Mouse (Mus musculus) bone marrow, adult 2 months (tissue): ENCODE measurements at regions not wholly inside any gene's neighbourhood (a gene's known extent, or its start where the extent isn't known, plus 50 kb on each side); places are given as distances from the start of the nearest gene placed in this dataset.

Experiments used
- H3K27ac ChIP-seq: fragments of 200-500 bp; 2 replicates; pipeline ENCODE4 v1.5.1; 2012; ENCODE audit warnings: low read depth, mild to moderate bottlenecking, control low read depth, inconsistent platforms, low read length; ENCODE audit not compliant: control insufficient read depth, poor library complexity, insufficient read depth
- H3K4me1 ChIP-seq: fragments of 200-500 bp; 2 replicates; pipeline ENCODE4 v1.6.1; 2011; ENCODE audit warnings: low read length; ENCODE audit not compliant: control insufficient read depth, insufficient read depth
- H3K4me3 ChIP-seq: fragments of 200-500 bp; replicated peaks from 2 replicates; pipeline ENCODE3; 2011; ENCODE audit warnings: mild to moderate bottlenecking, low read depth, low read length, control low read depth; ENCODE audit not compliant: control insufficient read depth
- CTCF ChIP-seq: fragments of 200-500 bp; IDR thresholded peaks from 2 replicates; pipeline ENCODE4 v1.5.1; 2011; ENCODE audit warnings: low read length, control low read depth; ENCODE audit not compliant: control insufficient read depth, insufficient read depth
- POLR2A ChIP-seq: fragments of 200-500 bp; IDR thresholded peaks from 2 replicates; pipeline ENCODE4 v1.6.1; 2011; ENCODE audit warnings: low read depth, mild to moderate bottlenecking, control low read depth, low read length, borderline replicate concordance; ENCODE audit not compliant: control insufficient read depth
- WGBS: fragments of 180-500 bp; shearing (Covaris S2); methylation state at CpG from one replicate; pipeline ENCODE4 v1.1.7; 2018; 5-methylcytosine and 5-hydroxymethylcytosine counted together

DNA sequence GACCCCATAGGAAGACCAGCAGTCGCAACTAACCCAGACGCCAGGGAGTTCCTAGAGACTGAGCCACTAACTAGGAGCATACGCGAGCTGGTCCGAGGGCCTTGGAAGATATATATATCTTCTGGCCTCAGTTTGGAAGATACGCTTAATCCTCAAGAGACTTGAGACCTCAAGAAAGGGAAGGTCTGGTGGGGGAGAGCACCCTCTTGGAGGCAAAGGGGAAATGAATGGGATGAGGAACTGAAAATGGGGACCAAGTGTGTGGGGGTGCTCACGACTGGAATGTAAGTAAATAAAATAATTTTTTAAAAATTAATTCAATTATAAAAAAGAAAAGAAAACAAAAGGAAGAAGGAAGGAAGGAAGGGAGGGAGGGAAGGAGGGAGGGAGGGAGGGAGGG is 403.9 kb downstream of the Wdr11 start:
- H3K4me3 ChIP-seq: no peak overlapping the region
- WGBS: 72% methylated on average over 7 of the region's 7 CpGs
- H3K27ac ChIP-seq: no peak overlapping the region
- H3K4me1 ChIP-seq: no peaks in the 10 kb centered on the region
- TF ChIP-seq POLR2A (no peak), CTCF (no peak)

DNA sequence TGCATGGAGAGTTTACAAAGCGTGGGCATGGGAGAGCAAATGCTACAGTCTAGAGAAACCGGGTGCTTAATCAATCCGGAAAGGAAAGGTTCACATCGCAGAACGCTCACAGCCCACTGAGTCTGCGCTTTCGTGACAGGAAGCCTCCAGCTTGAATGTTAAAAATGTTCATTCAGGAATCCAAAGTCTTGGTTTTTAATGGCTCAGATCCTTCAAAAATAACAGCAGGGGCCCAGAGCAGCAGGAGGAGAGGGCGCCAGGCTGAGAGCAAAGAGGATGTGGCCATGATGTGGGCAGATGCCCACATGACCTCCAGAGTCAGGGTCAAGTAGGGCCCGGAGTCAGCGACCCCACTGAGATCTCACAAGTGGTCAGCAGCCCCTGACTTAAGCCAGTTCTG is 409.4 kb downstream of the Wdr11 start:
- TF ChIP-seq CTCF: no peak
- TF ChIP-seq POLR2A: no peak
- WGBS: 69% methylated on average over 10 of the region's 10 CpGs
- H3K4me1 ChIP-seq: no peaks in the 10 kb centered on the region

DNA sequence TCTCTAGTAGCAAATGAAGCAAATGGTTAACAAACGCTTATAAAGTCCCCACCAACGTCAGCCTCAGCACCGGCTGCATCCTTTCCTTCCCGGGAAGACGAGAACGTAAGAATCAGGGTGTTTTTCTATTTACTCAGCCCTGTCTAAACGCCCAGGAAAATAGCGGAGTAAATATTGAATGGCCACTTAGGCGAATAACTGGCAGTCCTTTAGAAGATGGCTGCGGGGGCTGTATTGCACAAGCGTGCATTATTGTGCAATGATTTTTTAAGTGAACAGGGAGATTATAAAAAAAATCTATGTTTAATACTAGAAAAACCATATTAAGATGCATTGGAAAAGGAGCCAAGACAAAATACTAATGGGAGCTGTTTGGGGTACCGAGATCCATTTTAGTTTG is 410.3 kb downstream of the Wdr11 start:
- H3K27ac ChIP-seq: no peak overlapping the region
- TF ChIP-seq CTCF (no peak), POLR2A (no peak)
- WGBS: 80% methylated on average over 12 of the region's 12 CpGs
- H3K4me3 ChIP-seq: no peak overlapping the region
- no peaks in the 10 kb centered on the region for H3K4me1 ChIP-seq

More for the DNA sequence above, 409.4 kb downstream of the Wdr11 start:
- Histone ChIP-seq H3K27ac (no peak overlapping the region), H3K4me3 (no peak overlapping the region)

DNA sequence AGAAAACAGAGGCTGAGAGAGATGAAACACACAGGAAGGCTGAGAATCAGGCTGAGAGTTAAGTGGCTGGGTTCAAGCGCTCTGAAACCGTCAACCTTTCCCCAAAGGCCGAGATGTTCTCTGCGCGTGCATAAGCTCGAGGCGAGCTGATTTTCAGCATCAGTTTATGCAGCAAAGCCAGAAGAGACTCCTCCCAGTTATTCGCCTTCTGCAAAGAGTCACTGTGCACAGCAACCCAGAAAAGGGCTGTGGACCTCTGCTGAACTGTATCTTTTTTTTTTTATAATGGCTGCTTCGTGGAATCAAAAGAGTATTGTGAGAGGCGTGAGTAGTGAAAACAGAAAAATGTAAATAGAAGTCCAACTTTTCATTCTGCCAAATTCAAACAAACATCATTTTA is 413.7 kb downstream of the Wdr11 start:
- TF ChIP-seq CTCF (no peak), POLR2A (no peak)
- H3K4me1 ChIP-seq: no peaks in the 10 kb centered on the region
- 76% methylated on average over 10 of the region's 10 CpGs for WGBS
- H3K27ac ChIP-seq: no peak overlapping the region
- H3K4me3 ChIP-seq: no peak overlapping the region

DNA sequence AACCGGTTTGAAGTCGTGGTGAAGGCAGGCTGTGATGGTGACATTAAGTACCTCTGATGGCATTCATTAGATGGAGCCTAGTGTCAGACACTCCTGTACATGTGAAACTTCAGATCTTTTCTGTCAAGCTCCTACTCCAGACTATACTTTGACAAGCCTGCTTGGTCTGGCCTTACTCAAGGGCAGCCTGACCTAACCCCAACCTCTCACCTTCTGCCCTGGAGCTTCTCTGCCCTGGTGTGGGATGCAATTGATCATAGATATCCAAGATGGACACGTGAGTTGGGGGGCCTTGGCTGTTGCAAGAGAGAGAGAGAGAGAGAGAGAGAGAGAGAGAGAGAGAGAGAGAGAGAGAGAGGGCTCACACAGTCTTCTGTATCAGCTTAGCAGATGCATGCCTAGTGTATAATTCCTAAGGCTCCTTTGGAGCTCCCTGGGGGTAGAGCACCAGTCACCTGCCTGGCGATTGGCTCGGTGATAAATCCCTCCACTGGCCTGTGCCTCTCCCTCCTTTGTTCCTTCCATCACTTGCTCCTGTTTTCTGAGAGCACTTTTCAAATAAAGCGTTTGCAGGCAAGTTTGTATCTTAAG is 416.4 kb downstream of the Wdr11 start:
- 59% methylated on average over 6 of the region's 6 CpGs for WGBS

DNA sequence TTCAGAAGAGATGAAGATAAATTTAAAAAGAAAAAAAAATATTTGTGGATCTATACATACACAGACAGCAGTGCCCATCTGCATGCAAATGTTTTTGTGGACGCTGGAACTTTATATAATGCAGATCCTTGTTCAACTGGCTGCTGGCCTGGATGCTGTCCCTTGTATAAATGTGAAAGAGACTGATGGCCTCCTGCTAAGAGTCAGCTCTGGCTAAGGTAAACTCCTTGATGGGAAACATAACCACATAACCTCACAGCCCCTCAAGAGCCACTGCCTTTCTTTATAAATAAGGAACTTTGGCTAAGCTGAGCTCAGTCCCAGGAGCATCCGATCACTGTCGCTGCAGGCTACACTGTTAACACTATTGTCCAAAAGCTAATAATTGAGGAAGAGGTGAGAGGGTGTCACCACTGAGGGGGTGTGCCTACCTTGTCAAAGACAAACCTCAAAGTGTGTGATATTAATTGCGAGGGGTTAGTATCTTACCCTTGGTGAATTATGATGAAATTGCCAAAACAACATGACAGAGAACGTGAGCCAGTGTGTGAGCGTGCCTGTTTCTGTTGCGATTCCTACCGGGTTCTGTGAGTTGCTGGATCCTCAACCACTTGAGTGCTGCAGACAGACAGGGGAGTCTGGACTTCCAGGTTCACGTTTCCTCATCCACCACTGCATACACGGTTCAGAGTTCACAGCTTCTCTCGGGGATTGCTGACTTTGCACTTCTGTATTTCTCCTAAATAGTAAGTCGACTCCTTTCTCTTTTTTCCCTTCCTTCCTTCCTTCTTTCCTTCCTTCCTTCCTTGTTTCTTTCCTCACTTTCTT is 417.1 kb downstream of the Wdr11 start:
- 59% methylated on average over 12 of the region's 12 CpGs for WGBS
- no peak overlapping the region for H3K27ac ChIP-seq
- H3K4me3 ChIP-seq: no peak overlapping the region

More for the DNA sequence above, 416.4 kb downstream of the Wdr11 start:
- H3K4me1 ChIP-seq: no peaks in the 10 kb centered on the region; the same call in 1 of the 2 replicates
- TF ChIP-seq POLR2A (no peak), CTCF (no peak)
- no peak overlapping the region for H3K4me3 ChIP-seq
- H3K27ac ChIP-seq: no peak overlapping the region

DNA sequence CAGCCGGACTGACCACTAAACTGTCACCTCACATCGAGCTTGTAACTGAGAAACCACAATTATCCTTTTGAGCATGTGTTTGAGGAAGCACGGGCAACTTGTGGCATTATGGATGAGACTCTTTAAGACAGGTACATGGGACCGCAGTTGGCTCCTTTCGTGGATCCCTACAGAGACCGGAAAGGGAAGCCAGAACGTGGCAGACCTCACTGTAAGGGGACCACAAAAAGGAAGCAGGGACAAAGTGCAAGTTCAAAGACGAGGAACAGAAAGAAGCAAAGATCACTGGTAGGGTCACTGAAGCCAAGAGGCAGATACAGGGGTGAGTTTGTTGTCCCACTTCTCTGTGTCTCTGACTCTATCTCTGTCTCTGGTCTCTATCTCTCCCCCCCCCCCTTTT is 420.4 kb downstream of the Wdr11 start:
- WGBS: 17% methylated on average over 8 of the region's 8 CpGs
- no peak overlapping the region for H3K27ac ChIP-seq
- no peaks in the 10 kb centered on the region; the same call in 1 of the 2 replicates for H3K4me1 ChIP-seq
- no peak overlapping the region for H3K4me3 ChIP-seq
- no peak for TF ChIP-seq CTCF
- TF ChIP-seq POLR2A: no peak

More for the DNA sequence above, 417.1 kb downstream of the Wdr11 start:
- TF ChIP-seq POLR2A (no peak), CTCF (no peak)
- H3K4me1 ChIP-seq: no peaks in the 10 kb centered on the region; the same call in 1 of the 2 replicates

DNA sequence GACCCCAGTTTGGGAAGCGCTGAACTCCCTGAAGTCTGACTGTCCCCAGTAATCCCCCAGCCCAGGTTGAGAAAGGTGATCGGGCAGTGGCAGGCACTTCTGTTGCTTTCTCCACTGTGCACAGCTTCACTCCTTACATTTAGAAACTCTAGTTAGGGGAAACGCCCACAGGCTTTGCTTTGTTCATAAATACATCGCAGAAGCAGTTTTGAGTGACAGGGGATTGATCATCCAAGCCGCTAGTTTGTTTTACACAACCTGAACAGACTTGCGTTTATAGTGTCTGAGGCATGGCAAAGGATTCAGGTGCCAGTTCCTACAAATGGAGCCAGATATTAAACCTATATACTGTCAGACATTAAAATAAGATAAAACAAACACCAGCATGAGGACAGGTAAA is 421.4 kb downstream of the Wdr11 start:
- Histone ChIP-seq H3K27ac (no peak overlapping the region), H3K4me1 (no peaks in the 10 kb centered on the region; the same call in 1 of the 2 replicates), H3K4me3 (no peak overlapping the region)
- WGBS: 79% methylated on average over 6 of the region's 6 CpGs
- TF ChIP-seq CTCF: no peak
- no peak for TF ChIP-seq POLR2A
